Mouse (Mus musculus) bone marrow macrophage, adult 2 months (primary cell): ENCODE measurements around the gene Urah.

Source experiments
- CTCF ChIP-seq: IDR thresholded peaks from 2 replicates; pipeline ENCODE4 v1.5.1; 2012; ENCODE audit warnings: low read depth, mild to moderate bottlenecking, low read length, moderate library complexity
- POLR2A ChIP-seq: IDR thresholded peaks from 2 replicates; pipeline ENCODE4 v1.6.1; 2012; ENCODE audit warnings: mild to moderate bottlenecking, low read depth, low read length, borderline replicate concordance

GRCm38 (mm10) chr7:140860728-140861127, 25.9 kb downstream of the Urah start:
- no peak for TF ChIP-seq CTCF
- TF ChIP-seq POLR2A = no peak
